Mouse (Mus musculus) liver, adult (tissue): ENCODE data around the gene Nxpe4.

Experiments
- GATA4 ChIP-seq: IDR thresholded peaks from 2 replicates; pipeline ENCODE4 v1.6.1; 2014; ENCODE audit warnings: mild to moderate bottlenecking, low read length; ENCODE audit not compliant: insufficient replicate concordance

The Nxpe4 gene

GRCm38 (mm10) chr9:48407549-48408327 lies 245.9 kb downstream of the Nxpe4 start:
- no peak for TF ChIP-seq GATA4

- TF ChIP-seq GATA4, result no peak
Measured at GRCm38 (mm10) chr9:48410217-48411035, 248.6 kb downstream of the Nxpe4 start.

GRCm38 (mm10) chr9:48413591-48413990 lies 251.8 kb downstream of the Nxpe4 start:
- TF ChIP-seq GATA4, result no peak

GRCm38 (mm10) chr9:48417994-48418393 lies 256.2 kb downstream of the Nxpe4 start:
- TF ChIP-seq GATA4, result no peak

GRCm38 (mm10) chr9:48418397-48418796 lies 256.6 kb downstream of the Nxpe4 start:
- no peak for TF ChIP-seq GATA4

GRCm38 (mm10) chr9:48418829-48419228 lies 257.0 kb downstream of the Nxpe4 start:
- TF ChIP-seq GATA4, result no peak

GRCm38 (mm10) chr9:48420437-48420836 lies 258.6 kb downstream of the Nxpe4 start:
- no peak for TF ChIP-seq GATA4

GRCm38 (mm10) chr9:48421029-48421428 lies 259.2 kb downstream of the Nxpe4 start:
- TF ChIP-seq GATA4, result no peak

GRCm38 (mm10) chr9:48421561-48421960 lies 259.7 kb downstream of the Nxpe4 start:
- TF ChIP-seq GATA4, result no peak

GRCm38 (mm10) chr9:48422382-48422781 lies 260.6 kb downstream of the Nxpe4 start:
- no peak for TF ChIP-seq GATA4

- TF ChIP-seq GATA4, result no peak
Measured at GRCm38 (mm10) chr9:48423256-48423655, 261.4 kb downstream of the Nxpe4 start.

GRCm38 (mm10) chr9:48427176-48427575 lies 265.4 kb downstream of the Nxpe4 start:
- TF ChIP-seq GATA4, result no peak

GRCm38 (mm10) chr9:48432449-48432848 lies 270.6 kb downstream of the Nxpe4 start:
- TF ChIP-seq GATA4, result no peak

GRCm38 (mm10) chr9:48443873-48444272 lies 282.1 kb downstream of the Nxpe4 start:
- TF ChIP-seq GATA4, result no peak

GRCm38 (mm10) chr9:48444821-48445220 lies 283.0 kb downstream of the Nxpe4 start:
- TF ChIP-seq GATA4, result no peak

- no peak for TF ChIP-seq GATA4
Measured at GRCm38 (mm10) chr9:48447783-48448209, 286.0 kb downstream of the Nxpe4 start.
